Mouse (Mus musculus) neural tube, embryonic 13.5 days (tissue): ENCODE data around the gene Gm20481. TPM values are rescaled to one million over a fixed set of nuclear protein-coding genes. Genes with fewer than 3 reads are reported as not detected.
A peak's percentile ranks its signal among the peaks of the same experiment; 100 is the strongest.

Experiments
- ATAC-seq: fragments of 200-750 bp; cut with Nextera tagmentation; 2 replicates; pipeline ENCODE4 v1.8.0; 2017; ENCODE audit warnings: low read depth, mild to moderate bottlenecking, moderate TSS enrichment, moderate library complexity
- H3K27ac ChIP-seq: fragments of 300-500 bp; sonication (generic); replicated peaks from 2 replicates; pipeline ENCODE4 v1.5.1; 2015; ENCODE audit warnings: moderate library complexity, mild to moderate bottlenecking, inconsistent platforms
- H3K27me3 ChIP-seq: fragments of 300-500 bp; sonication (generic); 2 replicates; pipeline ENCODE4 v1.6.1; 2015; ENCODE audit warnings: mild to moderate bottlenecking, inconsistent platforms
- H3K36me3 ChIP-seq: fragments of 300-500 bp; sonication (generic); 2 replicates; pipeline ENCODE4 v1.6.1; 2015; ENCODE audit warnings: mild to moderate bottlenecking, inconsistent platforms
- H3K4me1 ChIP-seq: fragments of 300-500 bp; sonication (generic); replicated peaks from 2 replicates; pipeline ENCODE4 v1.6.1; 2015; ENCODE audit warnings: inconsistent platforms
- H3K4me2 ChIP-seq: fragments of 300-500 bp; sonication (generic); 2 replicates; pipeline ENCODE4 v1.6.1; 2015; ENCODE audit warnings: inconsistent platforms, mild to moderate bottlenecking, moderate library complexity
- H3K4me3 ChIP-seq: fragments of 300-500 bp; sonication (generic); 2 replicates; pipeline ENCODE4 v1.5.1; 2015; ENCODE audit warnings: mild to moderate bottlenecking, inconsistent platforms
- H3K9ac ChIP-seq: fragments of 300-500 bp; sonication (generic); 2 replicates; pipeline ENCODE4 v1.6.1; 2015; ENCODE audit warnings: moderate library complexity, mild to moderate bottlenecking, inconsistent platforms
- H3K9me3 ChIP-seq: fragments of 300-500 bp; sonication (generic); 2 replicates; pipeline ENCODE4 v1.6.1; 2016; ENCODE audit warnings: inconsistent platforms
- WGBS: fragments of 180-500 bp; shearing (Covaris S2); methylation state at CpG from one replicate; pipeline ENCODE4 v1.1.7; 2015; 5-methylcytosine and 5-hydroxymethylcytosine counted together
- polyA plus RNA-seq: library from polyadenylated mRNA; unstranded; fragments of >200 nt; fragmentation: Nextera tagmentation; extraction: Ambion mirVana; gene quantifications from 2 replicates; pipeline ENCODE4 v1.2.1, GENCODE M21; 2015

The Gm20481 gene
- polyA plus RNA-seq, 1 experiment from 2014 or later, result not detected

DNA sequence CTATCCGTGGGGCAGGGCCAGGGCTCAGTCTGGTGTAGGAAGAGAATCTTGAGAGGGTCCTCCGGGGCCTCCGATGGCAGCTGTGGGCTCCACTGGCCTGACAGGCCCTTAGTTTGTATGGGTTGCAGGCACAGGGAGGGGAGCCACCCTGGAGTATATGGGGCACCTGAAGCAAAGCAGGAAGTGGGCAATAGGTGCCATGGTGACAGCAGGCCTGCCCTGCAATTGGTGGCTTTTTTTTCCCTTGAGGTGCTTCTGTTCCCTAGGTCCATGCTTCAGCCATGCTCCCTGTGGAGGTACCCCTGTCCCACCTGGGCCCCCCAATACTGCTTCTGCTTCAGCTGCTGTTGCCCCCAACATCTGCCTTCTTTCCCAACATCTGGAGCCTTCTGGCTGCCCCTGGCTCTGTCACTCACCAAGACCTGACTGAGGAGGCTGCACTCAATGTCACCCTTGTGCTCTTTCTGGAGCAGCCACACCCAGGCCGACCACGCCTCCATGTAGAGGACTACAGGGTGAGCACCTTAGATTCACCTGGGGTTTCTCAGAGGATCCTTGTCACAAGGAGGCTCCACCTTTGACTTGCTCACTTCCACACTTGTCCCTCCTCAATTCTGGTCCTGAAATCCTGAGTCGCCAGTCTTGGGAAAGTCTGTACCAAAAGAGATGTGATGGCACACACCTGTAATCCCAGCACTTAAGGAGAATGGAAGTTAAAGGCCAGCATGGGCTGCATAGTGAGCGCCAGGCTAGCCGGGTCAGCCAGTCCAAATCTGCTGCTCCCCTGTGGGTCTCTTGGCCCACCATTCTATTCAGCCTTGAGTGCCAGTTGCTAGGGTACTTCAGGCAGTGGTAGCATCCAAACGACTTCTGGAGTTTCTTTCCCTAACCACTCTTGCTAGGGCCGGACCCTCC is 47.3 kb downstream of the Gm20481 start:
- no peak for ATAC-seq

DNA sequence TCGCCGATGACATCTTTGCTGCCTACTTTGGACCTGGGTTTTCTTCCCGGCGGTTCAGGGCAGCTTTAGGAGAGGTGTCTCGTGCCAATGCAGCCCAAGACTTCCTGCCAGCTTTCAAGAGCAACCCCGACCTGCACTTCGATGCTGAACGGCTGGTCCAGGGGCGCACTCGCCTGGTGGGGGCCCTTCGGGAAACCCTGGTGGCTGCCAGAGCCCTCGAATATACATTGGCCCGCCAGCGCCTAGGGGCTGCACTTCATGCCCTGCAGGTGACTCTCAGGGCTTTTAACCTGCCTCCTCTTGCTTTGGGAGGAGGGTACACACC is 48.0 kb downstream of the Gm20481 start:
- Histone ChIP-seq H3K9me3 (no peaks in the 10 kb centered on the region), H3K4me2 (no peak overlapping the region), H3K27ac (no peak overlapping the region), H3K4me3 (no peak overlapping the region), H3K27me3 (no peaks in the 10 kb centered on the region), H3K4me1 (peaks cover 21% of the 10 kb centered on the region), H3K9ac (no peak overlapping the region), H3K36me3 (peaks cover 51% of the 10 kb centered on the region)
- WGBS, result 75% methylated on average over 14 of the region's 14 CpGs
- no peak for ATAC-seq

More for the DNA sequence above, 47.3 kb downstream of the Gm20481 start:
- Histone ChIP-seq H3K4me3 (no peak overlapping the region), H3K36me3 (peaks cover 57% of the 10 kb centered on the region), H3K4me1 (peaks cover 21% of the 10 kb centered on the region), H3K27me3 (no peaks in the 10 kb centered on the region), H3K9me3 (no peaks in the 10 kb centered on the region), H3K4me2 (no peak overlapping the region), H3K27ac (no peak overlapping the region), H3K9ac (no peak overlapping the region)
- WGBS, result 80% methylated on average over 10 of the region's 10 CpGs

DNA sequence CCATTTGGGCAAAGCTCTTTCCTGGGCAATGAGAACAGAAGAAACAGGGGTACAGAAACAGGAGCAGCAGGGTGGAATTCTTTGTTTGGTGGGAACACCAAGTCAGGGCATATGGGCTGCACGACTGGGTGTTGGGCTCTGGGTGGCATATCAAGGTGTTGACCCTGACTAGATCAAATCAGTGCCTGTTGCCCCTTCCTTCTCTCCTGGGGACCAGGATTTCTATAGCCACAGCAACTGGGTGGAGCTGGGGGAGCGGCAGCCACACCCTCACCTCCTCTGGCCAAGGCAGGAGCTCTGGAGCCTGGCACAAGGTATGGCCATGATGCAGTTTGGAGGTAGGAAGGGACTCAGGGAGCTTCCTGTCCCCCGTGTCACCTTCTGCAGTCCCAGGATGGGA is 48.5 kb downstream of the Gm20481 start:
- H3K4me2 ChIP-seq, result no peak overlapping the region
- no peak overlapping the region for H3K4me3 ChIP-seq
- no peak overlapping the region for H3K9ac ChIP-seq
- no peaks in the 10 kb centered on the region for H3K27me3 ChIP-seq
- H3K4me1 ChIP-seq, result peaks cover 21% of the 10 kb centered on the region
- WGBS, result 82% methylated on average over 3 of the region's 3 CpGs
- no peak overlapping the region for H3K27ac ChIP-seq
- ATAC-seq, result no peak
- no peaks in the 10 kb centered on the region for H3K9me3 ChIP-seq
- H3K36me3 ChIP-seq, result peaks cover 46% of the 10 kb centered on the region

DNA sequence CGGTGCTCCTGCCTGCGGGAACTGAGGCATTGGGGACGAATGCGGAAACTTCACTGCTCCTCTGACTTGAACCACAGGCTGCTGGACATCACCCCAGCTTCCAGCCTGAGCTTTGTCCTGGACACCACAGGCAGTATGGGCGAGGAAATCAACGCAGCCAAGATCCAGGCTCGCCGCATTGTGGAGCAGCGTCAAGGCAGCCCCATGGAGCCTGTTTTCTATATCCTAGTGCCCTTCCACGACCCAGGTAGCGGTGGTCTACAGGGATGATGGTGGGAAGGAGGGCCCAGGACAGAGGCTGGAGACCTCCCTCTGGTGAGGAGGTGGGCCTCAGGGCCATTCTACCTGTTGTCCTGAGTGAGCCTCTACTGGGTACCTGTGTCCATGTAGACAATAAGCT is 50.2 kb downstream of the Gm20481 start:
- WGBS, result 75% methylated on average over 11 of the region's 11 CpGs
- no peaks in the 10 kb centered on the region for H3K27me3 ChIP-seq
- no peak overlapping the region for H3K4me3 ChIP-seq
- H3K4me2 ChIP-seq, result no peak overlapping the region
- H3K9me3 ChIP-seq, result no peaks in the 10 kb centered on the region
- peaks cover 21% of the 10 kb centered on the region for H3K4me1 ChIP-seq
- H3K9ac ChIP-seq, result no peak overlapping the region
- peaks cover 29% of the 10 kb centered on the region for H3K36me3 ChIP-seq
- no peak overlapping the region for H3K27ac ChIP-seq
- no peak for ATAC-seq

DNA sequence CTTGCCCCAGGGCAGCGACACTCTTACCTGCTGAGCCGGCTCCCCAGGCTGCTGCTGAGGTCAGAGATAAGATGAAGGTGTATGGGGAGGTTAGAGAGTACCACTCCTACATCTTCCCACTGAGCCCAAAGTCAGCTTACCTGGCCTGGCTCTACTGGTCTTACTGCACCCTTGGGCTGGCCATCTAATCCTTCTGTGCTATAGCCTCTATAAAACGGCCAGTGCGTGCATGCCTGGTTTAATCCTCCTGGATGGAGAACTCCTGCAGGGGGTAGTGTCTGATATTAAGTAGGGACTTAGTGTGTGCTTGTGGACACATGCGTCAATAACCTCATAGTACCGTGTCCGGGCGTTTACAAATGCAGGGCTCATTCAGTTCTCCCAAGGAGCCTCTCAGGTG is 50.8 kb downstream of the Gm20481 start:
- 93% methylated on average over 8 of the region's 8 CpGs for WGBS
- no peaks in the 10 kb centered on the region for H3K27me3 ChIP-seq
- H3K4me3 ChIP-seq, result no peak overlapping the region
- no peak overlapping the region for H3K27ac ChIP-seq
- H3K4me1 ChIP-seq, result peaks cover 21% of the 10 kb centered on the region
- no peak for ATAC-seq
- no peaks in the 10 kb centered on the region for H3K9me3 ChIP-seq
- H3K9ac ChIP-seq, result no peak overlapping the region
- H3K36me3 ChIP-seq, result peaks cover 22% of the 10 kb centered on the region
- H3K4me2 ChIP-seq, result no peak overlapping the region

DNA sequence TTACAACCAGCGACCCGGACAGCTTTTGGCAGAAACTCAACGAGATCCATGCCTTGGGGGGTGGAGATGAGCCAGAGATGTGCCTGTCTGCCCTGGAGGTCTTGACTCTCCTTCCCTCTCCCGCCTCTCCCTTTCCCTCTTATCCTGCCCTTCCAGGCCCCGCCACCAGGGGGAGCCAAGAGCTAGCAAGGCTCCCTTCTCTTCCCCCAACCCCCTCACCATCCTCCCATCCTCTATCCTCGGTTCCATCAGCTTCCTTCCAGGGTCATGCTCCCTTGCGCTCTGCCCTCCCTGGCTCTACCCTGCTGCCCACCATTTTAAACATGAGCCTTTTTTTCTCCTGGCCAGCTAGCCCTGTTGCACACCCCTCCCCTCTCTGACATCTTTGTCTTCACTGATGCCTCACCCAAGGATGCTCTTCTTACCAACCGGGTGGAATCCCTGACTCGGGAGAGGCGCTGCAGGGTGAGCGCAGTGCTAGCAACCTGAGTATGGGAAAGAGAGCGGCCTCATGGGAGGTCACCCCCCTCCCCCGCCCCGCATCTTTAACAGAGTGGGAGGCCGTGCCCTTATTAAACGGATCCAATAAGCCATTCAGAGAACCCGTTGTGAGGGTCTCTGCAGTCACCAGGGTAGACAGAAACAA is 51.6 kb downstream of the Gm20481 start:
- Histone ChIP-seq H3K9ac (peak overlapping the region; percentile 41), H3K27me3 (no peaks in the 10 kb centered on the region), H3K36me3 (peaks cover 15% of the 10 kb centered on the region), H3K9me3 (no peaks in the 10 kb centered on the region), H3K4me1 (peaks cover 23% of the 10 kb centered on the region), H3K4me2 (peak overlapping the region; percentile 25), H3K27ac (no peak overlapping the region; the same call in 1 of the 2 replicates), H3K4me3 (no peak overlapping the region)
- WGBS, result 10% methylated on average over 17 of the region's 17 CpGs
- ATAC-seq, result 0 out of 2 replicates have a peak, but pooled peaks have one; percentile 52

Other genes with a start within 250 kb of the Gm20481 start
- gene C4b, start 226.0 kb upstream of the Gm20481 start, polyA plus RNA-seq, result not detected in 2 replicates
- gene Cyp21a1, start 165.4 kb upstream of the Gm20481 start, polyA plus RNA-seq, result not detected in 2 replicates
- 31.6 and 34.2 TPM in 2 replicates for gene Stk19, start 133.0 kb upstream of the Gm20481 start, polyA plus RNA-seq
- gene Dxo, start 132.9 kb upstream of the Gm20481 start, polyA plus RNA-seq, result 63.0 and 63.2 TPM in 2 replicates
- 49.7 and 57.1 TPM in 2 replicates for gene Skiv2l, start 119.7 kb upstream of the Gm20481 start, polyA plus RNA-seq
- 81.6 and 90.5 TPM in 2 replicates for gene Nelfe, start 119.5 kb upstream of the Gm20481 start, polyA plus RNA-seq
- 1.8 and 2.9 TPM in 2 replicates for gene Cfb, start 107.4 kb upstream of the Gm20481 start, polyA plus RNA-seq
- gene Zbtb12, start 90.4 kb upstream of the Gm20481 start, polyA plus RNA-seq, result 9.5 and 10.4 TPM in 2 replicates
- gene Gm20547, start 87.9 kb upstream of the Gm20481 start, polyA plus RNA-seq, result not detected in 2 replicates
- gene C2, start 71.6 kb upstream of the Gm20481 start, polyA plus RNA-seq, result 0.99 and 2.1 TPM in 2 replicates
- 86.8 and 88.7 TPM in 2 replicates for gene Ehmt2, start 71.4 kb upstream of the Gm20481 start, polyA plus RNA-seq
- not detected in 2 replicates for gene Slc44a4, start 55.4 kb upstream of the Gm20481 start, polyA plus RNA-seq
- 30.2 and 30.6 TPM in 2 replicates for gene Neu1, start 38.7 kb upstream of the Gm20481 start, polyA plus RNA-seq
- 0.38 and 0.47 TPM in 2 replicates for gene Hspa1b, start 10.7 kb upstream of the Gm20481 start, polyA plus RNA-seq
- 6.0 and 6.3 TPM in 2 replicates for gene Hspa1a, start 2.2 kb downstream of the Gm20481 start, polyA plus RNA-seq
- gene Hspa1l, start 2.8 kb downstream of the Gm20481 start, polyA plus RNA-seq, result 1.5 and 2.2 TPM in 2 replicates
- gene Lsm2, start 11.9 kb downstream of the Gm20481 start, polyA plus RNA-seq, result 99.4 and 99.8 TPM in 2 replicates
- 57.9 and 58.2 TPM in 2 replicates for gene Vars, start 31.1 kb downstream of the Gm20481 start, polyA plus RNA-seq
- gene Vwa7, start 46.7 kb downstream of the Gm20481 start, polyA plus RNA-seq, result 0.17 and 0.18 TPM in 2 replicates
- gene Sapcd1, start 58.1 kb downstream of the Gm20481 start, polyA plus RNA-seq, result 2.5 and 2.6 TPM in 2 replicates
- gene Msh5, start 76.8 kb downstream of the Gm20481 start, polyA plus RNA-seq, result 2.8 and 3.1 TPM in 2 replicates
- 132 and 145 TPM in 2 replicates for gene Clic1, start 80.1 kb downstream of the Gm20481 start, polyA plus RNA-seq
- gene Ddah2, start 89.1 kb downstream of the Gm20481 start, polyA plus RNA-seq, result 417 and 431 TPM in 2 replicates
- 0.54 TPM in 1 of 2 replicates, not detected in the other for gene Ly6g6c, start 95.5 kb downstream of the Gm20481 start, polyA plus RNA-seq
- gene Mpig6b, start 96.3 kb downstream of the Gm20481 start, polyA plus RNA-seq, result 0.28 and 0.38 TPM in 2 replicates
- gene Ly6g6e, start 107.0 kb downstream of the Gm20481 start, polyA plus RNA-seq, result 0.46 and 0.55 TPM in 2 replicates
- gene Ly6g6d, start 108.2 kb downstream of the Gm20481 start, polyA plus RNA-seq, result 0.95 and 1.8 TPM in 2 replicates
- 0.44 and 0.68 TPM in 2 replicates for gene Ly6g6f, start 115.7 kb downstream of the Gm20481 start, polyA plus RNA-seq
- 98.2 and 104 TPM in 2 replicates for gene Abhd16a, start 119.4 kb downstream of the Gm20481 start, polyA plus RNA-seq
- gene Ly6g5c, start 138.4 kb downstream of the Gm20481 start, polyA plus RNA-seq, result not detected in 2 replicates
- 1.4 and 1.7 TPM in 2 replicates for gene Ly6g5b, start 145.5 kb downstream of the Gm20481 start, polyA plus RNA-seq
- 20.9 and 25.5 TPM in 2 replicates for gene Gpank1, start 151.5 kb downstream of the Gm20481 start, polyA plus RNA-seq
- 333 and 339 TPM in 2 replicates for gene Csnk2b, start 152.1 kb downstream of the Gm20481 start, polyA plus RNA-seq
- 8.9 and 10.6 TPM in 2 replicates for gene D17H6S53E, start 156.5 kb downstream of the Gm20481 start, polyA plus RNA-seq
- 0.61 and 0.77 TPM in 2 replicates for gene Apom, start 162.1 kb downstream of the Gm20481 start, polyA plus RNA-seq
- gene Bag6, start 165.3 kb downstream of the Gm20481 start, polyA plus RNA-seq, result 67.1 and 75.0 TPM in 2 replicates
- gene Prrc2a, start 195.0 kb downstream of the Gm20481 start, polyA plus RNA-seq, result 178 and 185 TPM in 2 replicates
- gene Aif1, start 206.2 kb downstream of the Gm20481 start, polyA plus RNA-seq, result 11.4 and 12.7 TPM in 2 replicates
- gene Lst1, start 218.5 kb downstream of the Gm20481 start, polyA plus RNA-seq, result 7.8 and 8.9 TPM in 2 replicates
- gene Ltb, start 224.5 kb downstream of the Gm20481 start, polyA plus RNA-seq, result 0.22 and 0.58 TPM in 2 replicates
- 0.13 TPM in 1 of 2 replicates, not detected in the other for gene Tnf, start 232.1 kb downstream of the Gm20481 start, polyA plus RNA-seq
- 0.42 TPM in 1 of 2 replicates, not detected in the other for gene Lta, start 235.4 kb downstream of the Gm20481 start, polyA plus RNA-seq